Mouse (Mus musculus): Measurements from ENCODE around the gene Agtrap. TPM values are rescaled to one million over a fixed set of nuclear protein-coding genes. Genes with fewer than 3 reads are reported as not detected.
"Not testable (repeated sequence)": the region's sequence is repeated elsewhere in the genome, so short reads cannot be mapped to it uniquely, and the experiment has no call there.

The Agtrap gene
- total RNA-seq (2021): 1 to 10 TPM; 5.9 to 7.7 TPM

GRCm38 (mm10) chr4:148087907-148088527 lies at the start of gene Agtrap:
TSS of gene Agtrap (minus strand) at chr4:148088031.
- intact Hi-C loops (cut with DNase I): no loop called here
- peak; percentile 92 for DNase-seq (ENCODE audit: low spot score in 2 of 2)

- intact Hi-C loops (cut with DNase I): no loop called here
- DNase-seq (ENCODE audit: low spot score in 2 of 2): no peak
These were observed 49.7 kb upstream of the Agtrap start for GRCm38 (mm10) chr4:148137503-148137902.

- intact Hi-C loops (cut with DNase I): no loop called here
- no peak for DNase-seq (ENCODE audit: low spot score in 2 of 2)
These were observed 47.2 kb upstream of the Agtrap start for GRCm38 (mm10) chr4:148134988-148135387.

- no peak for DNase-seq (ENCODE audit: low spot score in 2 of 2)
- intact Hi-C loops (cut with DNase I): no loop called here
These were observed 43.8 kb upstream of the Agtrap start for GRCm38 (mm10) chr4:148131497-148132081.

GRCm38 (mm10) chr4:148130561-148131413 lies 43.0 kb upstream of the Agtrap start, which contains the start of gene Draxin:
TSS of gene Draxin (minus strand) at chr4:148130698.
- DNase-seq (ENCODE audit: low spot score in 2 of 2): no peak
- intact Hi-C loops (cut with DNase I): no loop called here

GRCm38 (mm10) chr4:148130133-148130532 lies 42.3 kb upstream of the Agtrap start, which contains the start of gene Mad2l2:
TSS of gene Mad2l2 (plus strand) at chr4:148130384.
- no peak for DNase-seq (ENCODE audit: low spot score in 2 of 2)
- intact Hi-C loops (cut with DNase I): no loop called here

- intact Hi-C loops (cut with DNase I): no loop called here
- DNase-seq (ENCODE audit: low spot score in 2 of 2): no peak
These were observed 40.8 kb upstream of the Agtrap start for GRCm38 (mm10) chr4:148128672-148129071.

- DNase-seq (ENCODE audit: low spot score in 2 of 2): no peak
- intact Hi-C loops (cut with DNase I): no loop called here
These were observed 40.4 kb upstream of the Agtrap start for GRCm38 (mm10) chr4:148128241-148128640.

- DNase-seq (ENCODE audit: low spot score in 2 of 2): no peak
- intact Hi-C loops (cut with DNase I): no loop called here
These were observed 34.8 kb upstream of the Agtrap start for GRCm38 (mm10) chr4:148122694-148123066.

- intact Hi-C loops (cut with DNase I): no loop called here
- DNase-seq (ENCODE audit: low spot score in 2 of 2): no peak
These were observed 34.3 kb upstream of the Agtrap start for GRCm38 (mm10) chr4:148121982-148122693.

- intact Hi-C loops (cut with DNase I): no loop called here
- no peak for DNase-seq (ENCODE audit: low spot score in 2 of 2)
These were observed 33.5 kb upstream of the Agtrap start for GRCm38 (mm10) chr4:148121362-148121761.

GRCm38 (mm10) chr4:148120555-148120954 lies 32.7 kb upstream of the Agtrap start:
- intact Hi-C loops (cut with DNase I): no loop called here
- DNase-seq (ENCODE audit: low spot score in 2 of 2): no peak

- DNase-seq (ENCODE audit: low spot score in 2 of 2); intact Hi-C loops (cut with DNase I): not testable (repeated sequence)
These were observed 31.7 kb upstream of the Agtrap start for GRCm38 (mm10) chr4:148119578-148119977.

GRCm38 (mm10) chr4:148117392-148117791 lies 29.6 kb upstream of the Agtrap start:
- intact Hi-C loops (cut with DNase I): no loop called here
- DNase-seq (ENCODE audit: low spot score in 2 of 2): no peak

- no peak for DNase-seq (ENCODE audit: low spot score in 2 of 2)
- intact Hi-C loops (cut with DNase I): no loop called here
These were observed 28.8 kb upstream of the Agtrap start for GRCm38 (mm10) chr4:148116657-148117056.

GRCm38 (mm10) chr4:148115467-148115866 lies 27.6 kb upstream of the Agtrap start:
- DNase-seq (ENCODE audit: low spot score in 2 of 2): no peak
- intact Hi-C loops (cut with DNase I): loop anchor here (2.0 kb wide), 1 partner anchor 49 kb away; no protein-coding TSS in a partner anchor

GRCm38 (mm10) chr4:148114758-148115391 lies 27.0 kb upstream of the Agtrap start:
- peak; percentile 78 to 80 for DNase-seq (ENCODE audit: low spot score in 2 of 2)
- intact Hi-C loops (cut with DNase I): loop anchor here (2.0 kb wide), 1 partner anchor 50 kb away; no protein-coding TSS in a partner anchor

GRCm38 (mm10) chr4:148112519-148112918 lies 24.7 kb upstream of the Agtrap start:
- DNase-seq (ENCODE audit: low spot score in 2 of 2): no peak
- intact Hi-C loops (cut with DNase I): no loop called here

GRCm38 (mm10) chr4:148109215-148109614 lies 21.4 kb upstream of the Agtrap start:
- intact Hi-C loops (cut with DNase I): loop anchor here (10.0 kb wide), 1 partner anchor 326 kb away; no protein-coding TSS in a partner anchor
- DNase-seq (ENCODE audit: low spot score in 2 of 2): no peak

Data from left cerebral cortex, postnatal 36 days (tissue).